Mouse (Mus musculus) lung, postnatal 0 days (tissue): ENCODE results near the gene Gm20388.

Experiments used
- CTCF ChIP-seq: IDR thresholded peaks from 2 replicates; pipeline ENCODE4 v1.5.1; 2016; ENCODE audit warnings: antibody characterized with exemption, mild to moderate bottlenecking
- EP300 ChIP-seq: IDR thresholded peaks from 2 replicates; pipeline ENCODE4 v1.6.1; 2016; ENCODE audit warnings: antibody characterized with exemption, mild to moderate bottlenecking, control low read depth

- no peak for TF ChIP-seq CTCF
- TF ChIP-seq EP300, result no peak
Measured at GRCm38 (mm10) chr8:122178392-122178890, 2267.8 kb downstream of the Gm20388 start.
